Mouse (Mus musculus) forebrain, embryonic 14.5 days (tissue): ENCODE measurements at regions not wholly inside any gene's neighbourhood (a gene's known extent, or its start where the extent isn't known, plus 50 kb on each side); places are given as distances from the start of the nearest gene placed in this dataset.
"Not testable (repeated sequence)": the region's sequence is repeated elsewhere in the genome, so short reads cannot be mapped to it uniquely, and the experiment has no call there.

Experiments used
- ATAC-seq: fragments of 200-750 bp; cut with Nextera tagmentation; 2 replicates; pipeline ENCODE4 v1.8.0; 2017; ENCODE audit warnings: mild to moderate bottlenecking, moderate library complexity
- DNase-seq: peaks from one replicate; pipeline ENCODE4 v3.0.0-alpha.2; 2015; ENCODE audit warnings: low spot score
- H3K27ac ChIP-seq: fragments of 300-500 bp; sonication (generic); 2 replicates; pipeline ENCODE4 v1.5.1; 2014; ENCODE audit warnings: low read depth, mild to moderate bottlenecking, control low read depth, low read length, moderate library complexity
- H3K27me3 ChIP-seq: fragments of 300-500 bp; sonication (generic); replicated peaks from 2 replicates; pipeline ENCODE4 v1.6.1; 2014; ENCODE audit warnings: low read length, control low read depth, mixed read lengths; ENCODE audit not compliant: control insufficient read depth, insufficient read depth
- H3K36me3 ChIP-seq: fragments of 300-500 bp; sonication (generic); 2 replicates; pipeline ENCODE4 v1.6.1; 2014; ENCODE audit warnings: low read length, control low read depth; ENCODE audit not compliant: control insufficient read depth, insufficient read depth
- H3K4me1 ChIP-seq: fragments of 300-500 bp; sonication (generic); 2 replicates; pipeline ENCODE4 v1.6.1; 2014; ENCODE audit warnings: antibody characterized with exemption, low read length, control low read depth; ENCODE audit not compliant: control insufficient read depth, insufficient read depth
- H3K4me2 ChIP-seq: fragments of 300-500 bp; sonication (generic); 2 replicates; pipeline ENCODE4 v1.6.1; 2014; ENCODE audit warnings: mild to moderate bottlenecking, control low read depth, low read length
- H3K4me3 ChIP-seq: fragments of 300-500 bp; sonication (generic); 2 replicates; pipeline ENCODE4 v1.5.1; 2014; ENCODE audit warnings: low read depth, low read length, control low read depth
- H3K9ac ChIP-seq: fragments of 300-500 bp; sonication (generic); 2 replicates; pipeline ENCODE4 v1.6.1; 2014; ENCODE audit warnings: mild to moderate bottlenecking, low read length, control low read depth, moderate library complexity
- H3K9me3 ChIP-seq: fragments of 300-500 bp; sonication (generic); replicated peaks from 2 replicates; pipeline ENCODE4 v1.6.1; 2016; ENCODE audit warnings: low read length, control low read depth, mixed read lengths; ENCODE audit not compliant: control insufficient read depth
- WGBS: fragments of 180-500 bp; shearing (Covaris S2); extraction: QIAGEN DNeasy Blood & Tissue Kit; methylation state at CpG from one replicate; pipeline ENCODE4 v1.1.7; 2014; 5-methylcytosine and 5-hydroxymethylcytosine counted together

DNA sequence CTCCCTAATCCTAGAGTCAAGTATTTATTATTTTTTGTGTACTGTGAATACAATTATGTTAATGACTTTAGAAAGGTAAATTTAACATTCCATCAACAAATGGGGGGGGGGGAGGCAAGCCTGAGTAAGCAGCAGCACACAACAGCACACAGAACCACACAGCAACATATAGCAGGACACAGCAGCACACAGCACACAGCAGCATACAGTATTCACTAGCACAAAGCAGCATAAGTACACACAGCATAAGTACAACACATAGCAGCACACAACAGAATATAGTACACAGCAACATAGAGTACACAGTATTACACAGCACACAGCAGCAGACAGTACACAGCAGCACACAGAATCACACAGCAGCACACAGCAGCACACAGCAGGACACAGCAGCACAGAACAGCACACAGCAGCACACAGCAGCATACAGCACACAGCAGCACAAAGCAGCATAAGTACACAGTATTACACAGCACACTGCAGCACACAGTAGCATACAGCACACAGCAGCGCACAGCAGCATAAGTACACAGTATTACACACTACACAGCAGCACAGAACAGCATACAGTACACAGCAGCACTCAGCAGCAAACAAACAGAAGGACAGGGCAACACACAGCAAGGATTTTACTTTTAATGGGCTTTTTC lies 605.7 kb downstream of the Tbl1xr1 start:
- no peak for ATAC-seq
- 95% methylated on average over 1 of the region's 1 CpGs for WGBS

DNA sequence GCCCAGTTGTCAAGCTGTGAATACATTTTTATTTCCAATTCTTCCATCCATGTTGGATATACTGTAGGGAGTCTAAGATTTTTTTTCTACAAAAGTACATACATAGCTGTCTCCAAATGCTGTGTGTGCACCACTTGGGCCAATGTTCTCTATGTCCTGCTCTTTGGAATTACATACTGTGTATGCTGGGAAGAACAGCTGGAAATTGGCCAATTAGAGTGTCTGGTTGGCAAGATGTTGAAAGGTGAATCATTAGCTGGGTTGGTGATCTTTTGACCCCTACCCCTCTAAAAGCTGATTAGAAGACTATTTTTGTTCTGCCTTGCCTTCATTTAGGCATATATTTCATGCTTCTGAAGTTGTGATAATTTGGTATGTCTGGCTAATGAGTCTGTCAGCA lies 622.9 kb downstream of the Tbl1xr1 start:
- H3K9ac ChIP-seq = no peak overlapping the region
- no peak overlapping the region for H3K27ac ChIP-seq
- H3K27me3 ChIP-seq = no peaks in the 10 kb centered on the region
- H3K36me3 ChIP-seq = no peaks in the 10 kb centered on the region
- H3K9me3 ChIP-seq = peaks cover 3% of the 10 kb centered on the region; the same call in 1 of the 2 replicates
- ATAC-seq = no peak
- no peaks in the 10 kb centered on the region for H3K4me1 ChIP-seq
- DNase-seq = peak; percentile 2
- H3K4me3 ChIP-seq = no peak overlapping the region
- H3K4me2 ChIP-seq = no peak overlapping the region

More for the DNA sequence above, 605.7 kb downstream of the Tbl1xr1 start:
- Histone ChIP-seq H3K27ac (no peak overlapping the region), H3K9ac (no peak overlapping the region), H3K4me2 (no peak overlapping the region), H3K27me3 (no peaks in the 10 kb centered on the region), H3K36me3 (no peaks in the 10 kb centered on the region), H3K4me3 (no peak overlapping the region), H3K9me3 (no peaks in the 10 kb centered on the region), H3K4me1 (no peaks in the 10 kb centered on the region)
- DNase-seq = no peak

DNA sequence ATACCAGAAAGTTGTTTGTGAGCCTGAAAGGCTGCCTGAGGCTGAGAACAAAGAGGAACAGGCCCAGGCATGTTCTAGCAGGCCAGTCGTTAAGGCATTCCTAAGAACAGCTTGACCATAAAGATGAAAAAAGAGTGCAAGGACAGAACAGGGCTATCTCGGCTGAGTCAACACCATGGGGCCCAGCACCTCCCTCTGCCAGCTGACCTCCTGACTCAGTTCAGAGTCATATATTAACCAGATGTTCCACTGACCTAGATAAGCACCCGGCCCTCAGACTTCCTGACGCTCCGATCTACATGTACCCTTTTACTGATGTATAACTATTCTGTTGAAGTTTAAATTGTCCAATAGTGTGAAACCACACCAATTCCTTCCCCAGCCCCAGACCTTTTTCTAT lies 625.0 kb downstream of the Tbl1xr1 start:
- not testable (repeated sequence) for H3K9ac ChIP-seq, H3K4me2 ChIP-seq, H3K27ac ChIP-seq, H3K9me3 ChIP-seq, H3K4me3 ChIP-seq, H3K36me3 ChIP-seq, ATAC-seq, DNase-seq, H3K27me3 ChIP-seq, H3K4me1 ChIP-seq
- WGBS = 92% methylated on average over 5 of the region's 5 CpGs

DNA sequence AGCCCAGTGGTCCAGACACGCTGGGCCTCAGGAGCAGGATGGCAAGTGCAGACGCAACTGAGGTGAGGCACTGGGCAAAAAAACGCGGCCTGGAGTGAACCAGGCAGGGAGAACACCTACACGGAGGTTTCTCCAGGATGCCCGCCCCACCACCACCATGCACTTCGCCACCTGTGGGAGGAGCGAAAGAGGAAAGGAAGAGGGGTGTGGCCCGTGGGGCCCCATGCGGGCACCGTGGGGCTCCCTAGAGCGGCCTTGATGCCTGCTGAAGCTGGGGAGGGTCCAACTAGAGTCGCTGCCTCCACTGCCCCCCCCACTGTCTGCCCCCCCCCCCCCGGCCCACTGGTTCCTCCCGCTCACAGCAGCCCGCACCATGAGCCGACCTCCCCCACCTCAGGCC lies 629.2 kb downstream of the Tbl1xr1 start:
- Histone ChIP-seq H3K4me3 (no peak overlapping the region), H3K27ac (no peak overlapping the region), H3K36me3 (no peaks in the 10 kb centered on the region), H3K4me2 (no peak overlapping the region), H3K9ac (no peak overlapping the region), H3K9me3 (peaks cover 3% of the 10 kb centered on the region; the same call in 1 of the 2 replicates), H3K27me3 (no peaks in the 10 kb centered on the region), H3K4me1 (no peaks in the 10 kb centered on the region)
- ATAC-seq (no peak), DNase-seq (no peak)
- WGBS = 83% methylated on average over 12 of the region's 17 CpGs

DNA sequence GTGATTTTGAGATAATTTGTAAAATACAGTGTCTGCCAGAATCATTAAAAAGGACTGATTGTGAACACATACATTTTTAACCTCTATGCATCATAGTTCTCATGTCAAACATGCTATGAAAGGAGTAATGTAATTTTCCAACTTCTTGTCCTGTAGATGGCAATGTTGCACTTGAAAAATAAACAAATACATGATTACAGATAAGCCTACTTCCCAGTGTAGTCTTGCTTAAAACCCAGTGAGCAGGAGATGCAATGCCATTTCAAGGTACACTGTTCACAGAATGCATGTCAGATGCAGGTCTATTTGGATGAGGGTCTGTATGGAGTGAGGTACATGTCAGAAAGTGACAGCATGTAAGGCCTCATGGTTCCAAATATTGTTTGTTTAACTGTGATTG lies 668.6 kb downstream of the Tbl1xr1 start:
- Histone ChIP-seq H3K9me3 (no peaks in the 10 kb centered on the region), H3K36me3 (no peaks in the 10 kb centered on the region), H3K4me1 (no peaks in the 10 kb centered on the region), H3K9ac (no peak overlapping the region), H3K27me3 (no peaks in the 10 kb centered on the region), H3K4me2 (no peak overlapping the region), H3K4me3 (no peak overlapping the region), H3K27ac (no peak overlapping the region)
- DNase-seq (peak; percentile 83), ATAC-seq (peak; percentile 55; the same call in 1 of the 2 replicates)
